Mouse (Mus musculus): ENCODE measurements around the gene Csn2.

Csn2 gene

GRCm38 (mm10) chr5:87699530-87699929 lies at the start of gene Csn2:
TSS of gene Csn2 (minus strand) at chr5:87699630.
- DNase-seq (ENCODE audit: low spot score): no peak

GRCm38 (mm10) chr5:87734821-87735220 lies 35.4 kb upstream of the Csn2 start:
- DNase-seq (ENCODE audit: low spot score): no peak

DNA sequence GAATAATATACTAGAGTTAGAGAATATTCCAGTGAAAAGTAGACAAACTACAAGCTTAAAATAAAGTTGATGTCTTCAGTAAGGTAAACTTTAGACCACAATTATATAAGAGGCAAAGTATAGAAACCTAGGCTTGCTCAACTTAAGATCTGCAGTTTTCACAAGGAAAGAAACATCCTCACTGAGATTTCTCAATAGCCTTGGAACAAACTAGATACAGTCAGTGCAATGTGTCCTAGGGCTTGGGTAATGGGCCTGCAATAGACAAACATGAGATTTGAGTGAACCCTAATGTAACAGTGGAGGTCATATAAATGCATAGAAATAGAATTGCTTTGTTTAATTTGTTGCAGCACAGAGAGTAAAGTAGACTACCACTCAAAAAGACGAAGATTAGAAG lies 6.5 kb upstream of the Csn2 start:
- DNase-seq (ENCODE audit: low spot score): no peak

DNA sequence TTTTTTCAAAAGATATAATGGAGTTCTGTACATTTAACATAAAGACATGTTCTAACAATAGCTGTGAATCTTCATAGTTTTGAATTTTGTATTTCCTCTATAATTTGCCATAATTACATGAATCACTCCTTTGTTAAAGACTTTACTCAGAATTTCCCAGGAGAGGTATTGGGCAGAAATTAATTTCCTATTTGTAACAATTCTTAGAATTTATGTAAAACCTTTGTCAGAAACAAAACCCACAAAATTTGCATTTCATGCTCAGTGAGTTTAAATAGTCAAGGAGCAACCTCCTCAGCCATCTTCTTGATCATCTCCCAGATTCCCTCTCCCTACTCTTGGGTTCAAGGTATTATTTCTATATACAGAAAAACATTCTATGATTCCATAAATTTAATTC lies 33.5 kb downstream of the Csn2 start, which contains the start of gene Csn1s1:
TSS of gene Csn1s1 (plus strand) at position 301 of the 400 bp plus-strand sequence.
- DNase-seq (ENCODE audit: low spot score): no peak

DNA sequence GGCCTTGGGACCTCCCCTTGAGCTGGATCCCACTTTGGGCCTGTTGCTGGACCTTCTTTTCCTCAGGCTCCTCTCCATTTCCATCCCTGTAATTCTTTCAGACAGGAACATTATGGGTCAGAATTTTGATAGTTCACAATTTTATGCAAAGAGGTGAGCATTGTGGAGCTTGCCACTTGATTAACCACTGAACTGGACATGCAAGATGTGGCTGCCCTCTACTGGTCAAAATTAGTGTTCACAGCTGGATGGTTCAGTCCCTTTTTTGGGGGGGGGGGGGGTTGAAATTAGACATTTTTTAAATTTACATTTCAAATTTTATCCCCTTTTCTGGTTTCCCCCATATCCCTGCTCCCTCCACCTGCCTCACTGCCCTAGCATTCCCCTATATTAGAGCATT lies 56.6 kb downstream of the Csn2 start:
- DNase-seq (ENCODE audit: low spot score): no peak
